Mouse (Mus musculus): ENCODE data around the gene Nup93.

Nup93 gene

DNA sequence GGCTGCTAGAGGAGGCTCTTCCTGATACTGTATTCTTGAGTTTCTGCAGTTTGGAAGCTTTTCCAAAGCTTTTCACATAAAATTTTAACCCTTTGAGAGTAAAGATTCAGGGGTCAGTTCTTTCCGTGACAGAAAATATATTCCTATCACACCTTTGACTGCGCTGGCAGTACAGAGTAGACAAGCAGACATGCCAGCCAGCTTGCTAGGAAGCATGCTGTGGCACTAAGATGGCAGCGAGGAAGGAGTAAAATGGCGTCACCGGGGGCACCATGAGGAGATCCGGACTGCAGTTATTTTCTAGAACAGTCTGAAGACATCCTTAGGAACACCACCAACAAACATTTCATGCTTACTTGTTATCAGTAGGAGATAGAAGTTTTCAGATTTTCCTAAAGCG lies 55.9 kb downstream of the Nup93 start:
- no peak for DNase-seq

DNA sequence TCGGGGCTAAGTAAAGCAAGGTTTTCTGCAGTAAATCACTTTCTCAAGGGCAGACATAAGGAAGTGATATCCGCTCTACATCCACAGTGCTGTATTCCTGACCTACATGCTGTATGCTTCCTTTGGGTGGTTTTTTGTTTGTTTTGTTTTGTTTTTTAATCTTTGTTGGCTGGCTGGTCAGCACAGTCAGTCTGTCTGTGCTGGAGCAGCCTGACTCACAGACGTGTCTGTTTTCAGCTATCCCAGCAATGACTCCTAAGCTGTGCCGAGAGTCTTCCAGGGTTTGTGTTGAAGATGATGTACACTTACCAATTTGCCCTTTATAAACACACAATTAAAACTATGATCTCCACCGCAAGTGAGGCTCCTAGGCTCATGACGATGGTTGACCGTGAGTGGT lies 56.7 kb downstream of the Nup93 start:
- no peak for DNase-seq

DNA sequence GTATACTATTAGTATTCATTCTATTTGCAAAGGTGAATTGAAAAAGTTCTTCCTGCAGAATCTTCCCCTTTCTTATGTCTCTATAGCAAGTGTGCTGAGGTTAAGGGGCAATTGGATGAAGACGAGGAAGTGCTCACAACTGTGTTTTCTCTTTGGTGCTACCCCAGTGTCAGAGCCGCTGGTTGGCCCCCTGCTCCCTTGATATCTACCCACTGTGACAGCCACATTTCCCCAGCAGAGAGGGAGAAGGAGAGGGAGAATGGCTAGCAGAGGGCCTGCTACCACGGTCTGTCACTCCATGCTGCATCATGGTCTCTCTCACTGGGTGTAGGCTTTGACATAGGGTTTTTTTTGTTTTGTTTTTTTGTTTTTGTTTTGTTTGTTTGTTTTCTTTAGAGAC lies 58.2 kb downstream of the Nup93 start:
- no peak for DNase-seq

DNA sequence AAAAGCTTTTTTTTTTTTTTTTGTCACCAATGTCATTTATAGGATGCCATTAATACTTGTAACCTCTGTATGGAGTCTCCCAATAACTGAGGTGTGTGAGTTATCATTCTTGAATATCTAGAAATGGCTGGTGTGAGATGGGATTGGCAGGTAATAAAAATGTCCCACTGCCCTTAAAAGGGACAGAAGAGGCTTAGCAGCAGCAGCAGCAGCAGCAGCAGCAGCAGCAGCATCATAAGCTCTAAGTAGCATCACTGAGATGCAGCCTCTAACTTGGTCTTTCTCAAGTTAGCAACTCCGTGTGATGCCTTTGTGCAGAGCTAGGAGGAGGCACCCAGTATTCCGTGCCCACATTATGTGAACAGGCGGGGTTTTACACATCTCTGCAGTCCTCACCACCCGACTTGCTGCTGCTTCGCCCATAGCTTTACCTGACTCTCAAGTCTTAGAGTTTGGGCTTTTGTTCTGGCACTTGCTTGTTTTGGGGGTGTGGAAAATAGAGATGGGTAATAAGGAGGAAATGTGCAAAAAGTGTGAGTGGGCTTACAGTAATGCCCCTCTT lies 59.0 kb downstream of the Nup93 start:
- DNase-seq = no peak

DNA sequence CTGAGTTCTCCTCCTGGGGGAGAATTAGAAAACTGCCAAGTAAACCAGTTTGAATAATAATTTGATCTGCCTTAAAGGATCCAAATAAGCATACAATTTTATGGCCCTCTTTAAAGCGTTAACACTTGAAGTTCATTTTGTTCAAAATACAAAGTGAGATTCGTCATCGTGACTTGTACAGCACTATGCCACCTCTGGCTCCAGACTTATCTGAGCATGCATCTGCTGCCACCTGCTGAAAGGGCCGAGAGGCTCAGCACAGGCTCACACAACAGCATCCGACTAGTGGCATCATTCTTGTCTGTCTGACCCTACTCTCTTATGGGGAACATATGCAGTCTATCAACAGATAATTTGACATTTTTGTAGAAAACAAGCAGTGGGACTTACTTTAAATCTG lies 59.7 kb downstream of the Nup93 start:
- no peak for DNase-seq

DNA sequence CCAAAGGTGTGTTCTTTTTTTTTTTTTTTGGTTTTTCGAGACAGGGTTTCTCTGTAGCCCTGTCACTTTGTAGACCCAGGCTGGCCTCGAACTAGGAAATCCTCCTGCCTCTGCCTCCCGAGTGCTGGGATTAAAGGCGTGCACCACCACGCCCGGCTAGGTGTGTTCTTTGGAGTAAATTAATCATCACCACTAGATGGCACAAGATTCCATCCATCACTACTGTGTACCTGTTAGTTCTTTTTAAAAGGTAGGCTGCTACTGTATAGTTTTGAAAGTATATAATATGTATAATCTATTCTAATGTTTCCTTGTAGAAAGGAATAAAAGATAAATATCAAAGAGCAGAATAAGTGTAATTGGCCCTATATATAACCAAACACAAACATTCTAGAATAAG lies 63.9 kb downstream of the Nup93 start:
- DNase-seq = no peak

DNA sequence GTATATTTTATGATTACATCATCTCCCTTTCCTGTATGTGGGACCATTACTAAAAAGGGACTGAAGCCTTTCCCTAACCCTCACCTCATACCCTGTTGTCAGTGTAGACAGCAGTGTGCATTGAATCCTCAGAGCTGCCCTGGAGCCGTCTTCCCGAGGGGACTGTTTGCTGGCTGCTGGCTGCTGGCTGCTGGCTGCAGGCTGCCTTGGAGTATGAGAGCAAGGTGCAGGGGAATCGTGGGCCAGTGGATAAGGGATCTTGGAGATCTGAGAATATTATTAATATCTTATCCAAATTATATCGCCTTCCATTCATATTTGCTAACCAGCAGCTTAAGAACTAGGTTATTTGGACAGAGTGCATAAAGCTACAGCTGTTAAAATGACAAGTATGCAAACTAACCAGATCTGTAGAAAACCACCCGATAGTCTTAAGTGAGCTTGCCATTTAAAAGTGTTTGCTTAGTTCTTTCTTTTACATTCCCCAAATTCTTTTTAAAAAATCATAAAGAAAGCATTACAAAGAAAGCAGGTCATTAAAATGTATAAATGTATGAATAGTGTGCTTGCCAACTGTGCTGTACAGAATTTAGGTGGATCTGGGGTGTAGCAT lies 65.7 kb downstream of the Nup93 start:
- DNase-seq = no peak

DNA sequence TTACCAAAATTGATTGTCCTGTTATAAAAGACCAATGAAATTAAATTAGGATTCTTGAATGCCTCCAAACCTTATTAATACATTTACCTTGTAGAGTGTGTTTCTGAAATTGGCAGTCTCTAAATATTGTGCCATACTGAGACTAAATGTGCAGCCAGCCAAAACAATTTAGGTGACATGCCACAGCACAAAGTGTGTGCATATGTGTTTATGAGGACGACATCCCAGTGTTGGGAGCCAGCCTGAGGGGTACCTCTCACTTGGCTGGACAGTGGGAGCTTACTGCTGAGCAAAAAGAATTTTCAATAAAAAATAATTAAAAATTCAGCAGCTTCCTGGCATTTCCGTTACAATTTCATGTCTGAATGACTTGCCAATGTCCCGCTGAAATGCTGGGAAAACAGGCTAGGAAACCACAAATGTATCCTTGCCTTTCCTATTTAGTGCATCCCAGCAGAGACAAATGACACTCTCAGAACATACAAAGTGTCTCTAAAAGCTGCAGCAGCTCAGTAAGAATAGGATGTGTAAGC lies 68.2 kb downstream of the Nup93 start:
- peak; percentile 28 for DNase-seq

DNA sequence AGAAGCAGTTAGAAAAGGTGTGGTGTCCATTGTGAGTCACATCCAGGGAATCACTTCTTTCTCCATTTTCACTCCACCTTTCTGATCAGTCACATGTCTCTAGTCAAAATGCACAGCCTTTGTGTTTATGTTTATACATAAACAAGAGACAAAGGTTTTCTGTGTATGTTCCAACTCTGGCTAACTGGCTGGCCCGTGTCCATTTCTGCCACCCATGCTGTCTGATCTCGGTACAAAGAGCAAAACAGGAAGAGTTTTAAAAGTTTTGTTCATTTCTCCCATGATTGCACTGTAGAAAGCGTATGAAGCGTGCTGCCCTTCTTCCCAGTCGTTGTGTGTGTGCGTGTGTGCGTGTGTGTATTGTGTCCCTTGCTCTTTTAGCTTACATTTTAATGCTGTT lies 69.8 kb downstream of the Nup93 start:
- DNase-seq = no peak

DNA sequence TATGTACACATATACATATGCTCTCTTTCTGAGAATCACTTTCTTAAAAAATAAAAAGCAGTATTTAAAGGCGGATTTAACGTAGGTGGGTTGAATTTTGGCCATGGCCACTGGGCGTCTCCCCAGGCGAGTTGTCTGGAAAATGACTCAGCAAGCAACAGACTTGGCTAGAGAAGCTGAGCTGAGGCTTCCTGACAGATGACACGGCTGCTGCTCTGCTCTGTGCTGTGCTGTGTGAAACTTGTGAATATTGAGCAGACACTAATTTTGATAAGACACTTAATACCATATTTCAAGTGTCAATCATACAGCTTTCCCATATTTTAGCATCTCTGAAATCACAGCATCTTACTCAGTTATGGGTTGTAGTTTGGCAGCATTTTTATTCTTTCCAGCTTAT lies 76.2 kb downstream of the Nup93 start:
- no peak for DNase-seq

DNA sequence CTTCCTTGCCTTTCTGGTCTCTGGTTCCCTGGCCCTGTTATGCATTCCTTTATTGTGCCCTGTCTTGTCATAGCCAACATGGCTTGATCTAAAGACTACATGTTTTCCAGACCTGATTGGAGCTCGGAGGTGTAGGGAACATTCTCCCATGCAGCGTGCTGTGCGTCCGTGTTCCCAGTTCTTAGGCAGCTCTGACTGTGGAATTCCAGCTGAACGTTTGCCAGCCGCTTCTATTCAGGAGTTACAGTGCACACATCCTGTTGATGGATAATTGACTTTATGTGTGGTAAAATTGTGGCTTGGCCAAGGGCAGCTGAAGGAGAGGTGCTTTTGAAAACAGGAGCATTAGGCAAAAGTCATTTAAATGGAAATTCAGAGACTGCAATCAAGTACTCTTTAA lies 77.7 kb downstream of the Nup93 start:
- DNase-seq = no peak

DNA sequence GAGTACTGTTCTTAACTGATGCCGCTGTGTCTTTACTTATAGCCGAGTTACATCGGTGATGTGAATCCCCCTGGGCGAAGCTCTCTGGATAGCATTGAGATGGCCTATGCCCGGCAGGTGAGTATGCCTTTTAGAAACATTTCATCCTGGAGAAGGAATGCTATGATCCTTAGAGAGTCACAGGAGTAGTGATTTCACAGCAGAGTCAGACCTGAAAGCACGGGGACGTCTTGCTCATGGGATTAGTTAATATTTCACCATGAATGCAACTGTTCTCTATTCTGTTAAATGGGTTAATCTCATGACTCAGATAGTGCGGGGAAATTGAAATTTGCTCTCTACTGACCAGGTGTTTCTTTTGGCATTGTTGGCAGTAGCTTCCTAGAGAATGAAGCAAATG lies 78.3 kb downstream of the Nup93 start:
- DNase-seq = no peak

DNA sequence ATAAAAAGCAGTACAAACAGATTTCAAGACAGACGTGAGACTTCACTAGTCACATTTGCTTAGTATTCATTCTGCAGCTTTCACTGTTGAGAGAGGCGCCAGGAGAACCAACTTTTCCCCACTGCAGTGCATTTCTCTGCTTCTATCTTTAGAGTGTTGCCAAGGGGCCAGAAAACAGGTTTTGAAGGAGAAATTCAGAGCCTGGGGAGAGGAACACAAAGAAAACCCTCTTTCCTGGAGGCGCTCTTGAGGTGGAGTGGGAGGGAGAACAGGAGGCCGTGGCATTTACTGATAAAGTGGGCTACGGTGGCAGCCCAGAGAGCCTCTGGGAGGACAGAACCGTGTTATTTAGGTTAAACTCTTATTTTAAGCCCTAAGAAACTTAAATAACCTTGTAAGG lies 81.3 kb downstream of the Nup93 start:
- no peak for DNase-seq

DNA sequence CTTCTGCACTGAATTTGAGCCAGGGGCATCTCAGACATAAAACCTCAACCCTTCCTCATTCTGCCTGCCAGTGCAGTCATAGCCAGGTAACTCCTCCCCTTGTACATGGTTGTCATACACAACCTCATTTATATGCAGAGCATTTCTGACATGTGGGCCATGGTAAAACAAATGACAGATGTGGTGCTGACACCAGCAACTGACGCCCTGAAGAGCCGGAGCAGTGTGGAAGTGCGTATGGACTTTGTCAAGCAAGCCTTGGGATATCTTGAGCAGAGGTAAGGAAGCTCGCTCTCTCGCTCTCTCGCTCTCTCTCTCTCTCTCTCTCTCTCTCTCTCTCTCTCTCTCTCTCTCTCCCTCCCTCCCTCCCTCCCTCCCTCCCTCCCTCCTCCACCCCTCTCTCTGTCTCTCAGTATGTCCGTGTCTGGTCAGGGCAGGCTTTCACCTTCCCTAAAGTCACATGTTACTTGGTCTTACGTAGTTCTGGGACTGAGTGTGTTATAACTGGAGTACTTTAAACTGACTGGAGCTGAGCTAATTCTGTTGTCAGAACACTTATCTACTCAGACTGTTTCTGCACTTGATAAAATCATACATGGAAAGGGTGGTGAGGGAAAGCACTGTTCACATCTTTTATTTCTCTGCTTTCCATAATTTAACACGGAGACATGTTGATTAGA lies 82.1 kb downstream of the Nup93 start:
- DNase-seq = no peak

DNA sequence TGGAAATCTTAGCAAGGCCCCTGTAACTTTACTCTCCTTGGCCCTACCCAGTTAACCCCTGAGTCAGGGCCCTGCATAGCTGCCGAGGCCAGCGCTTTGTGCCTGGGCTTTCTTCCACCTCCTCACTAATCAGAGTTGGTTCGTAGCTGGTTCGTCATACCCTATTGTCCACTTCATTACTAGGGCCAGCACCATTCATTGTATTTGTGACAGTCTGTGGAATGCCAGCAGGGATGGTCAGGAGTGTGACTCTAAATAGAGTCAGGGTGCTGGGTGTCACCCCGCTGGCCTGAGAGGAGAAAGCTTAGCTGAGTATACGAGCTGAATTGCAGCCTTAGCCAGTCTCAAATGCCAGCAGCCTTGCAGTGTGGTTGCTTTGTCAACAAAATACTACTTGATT lies 82.7 kb downstream of the Nup93 start:
- no peak for DNase-seq

DNA sequence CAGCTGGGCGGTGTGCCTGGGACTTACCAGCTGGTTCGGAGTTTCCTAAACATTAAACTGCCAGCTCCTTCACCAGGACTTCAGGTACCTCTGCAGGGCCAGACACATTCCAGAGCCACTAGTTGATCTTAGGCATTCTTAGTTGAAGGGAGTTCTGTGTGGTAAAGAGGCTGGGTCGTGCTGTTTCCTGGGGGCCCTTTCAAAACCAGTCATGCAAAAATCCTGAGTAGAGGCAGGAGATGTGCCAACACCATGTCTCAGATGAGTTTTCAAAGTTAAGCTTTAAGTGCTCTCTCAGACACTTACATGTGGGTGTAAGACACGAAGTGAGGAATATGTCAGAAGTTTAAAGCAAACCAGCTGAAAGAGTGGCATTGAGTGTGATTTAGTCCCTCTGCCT lies 86.4 kb downstream of the Nup93 start:
- DNase-seq = no peak

DNA sequence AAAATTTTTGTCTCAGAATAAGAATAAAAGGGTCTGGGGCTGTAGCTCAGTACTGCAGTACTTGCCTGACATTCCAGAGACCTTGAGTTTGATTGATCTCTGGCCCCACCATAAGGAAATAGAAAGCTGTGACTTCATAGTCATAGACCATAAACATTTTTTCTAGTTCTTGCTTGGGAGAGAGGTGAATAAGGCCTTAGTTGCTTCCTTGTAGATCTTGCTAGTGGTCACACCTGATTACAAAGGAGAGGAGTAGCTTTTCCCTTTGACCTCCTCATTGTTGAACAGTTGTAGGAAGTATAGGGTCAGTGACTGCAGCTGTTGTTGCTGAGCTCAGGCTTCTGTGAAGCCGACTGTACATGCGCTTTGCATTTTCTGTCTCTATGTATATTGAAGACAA lies 90.0 kb downstream of the Nup93 start:
- no peak for DNase-seq

DNA sequence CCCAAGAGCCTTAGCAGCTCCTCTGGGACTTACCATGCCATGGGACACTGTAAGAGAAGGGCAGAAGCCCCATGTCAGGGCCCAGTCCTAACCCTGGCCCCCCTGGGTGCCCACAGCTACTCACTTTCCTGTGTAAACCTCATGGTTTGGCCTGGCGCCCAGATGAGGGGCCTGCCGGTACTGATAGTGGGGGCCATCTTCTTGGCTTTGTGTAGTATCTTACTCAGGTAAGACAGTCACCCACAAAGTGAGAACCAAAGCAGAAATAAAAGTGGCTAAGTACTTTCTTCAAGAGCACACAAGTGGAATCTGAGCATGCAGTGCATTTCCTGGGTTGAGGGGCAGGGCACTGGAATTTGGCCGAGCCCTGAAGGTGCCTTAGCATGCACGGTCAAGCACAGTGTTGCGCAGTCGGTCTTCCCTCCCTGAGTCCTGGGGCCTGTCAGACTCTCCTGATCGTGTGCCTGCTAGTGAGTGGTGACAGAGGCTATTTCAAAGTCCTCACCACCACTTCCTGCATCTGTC lies 92.7 kb downstream of the Nup93 start:
- no peak for DNase-seq

DNA sequence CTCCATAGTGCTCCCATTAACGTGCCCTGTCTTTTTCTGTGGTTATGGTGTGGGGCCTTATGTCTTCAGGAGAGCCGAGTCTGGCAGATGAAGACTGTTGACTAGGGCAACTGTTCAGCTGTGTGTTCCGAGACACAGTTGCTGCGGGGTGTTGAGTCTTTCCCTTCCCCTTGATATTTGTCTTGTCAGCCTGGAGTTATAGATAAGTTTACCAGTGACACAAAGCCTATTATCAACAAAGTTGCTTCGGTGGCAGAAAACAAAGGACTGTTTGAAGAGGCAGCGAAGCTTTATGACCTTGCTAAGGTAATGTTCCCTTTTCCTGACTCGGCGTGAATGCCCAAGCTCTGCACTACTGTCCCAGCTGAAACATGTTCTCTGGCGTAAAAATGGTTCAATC lies 93.3 kb downstream of the Nup93 start:
- no peak for DNase-seq

DNA sequence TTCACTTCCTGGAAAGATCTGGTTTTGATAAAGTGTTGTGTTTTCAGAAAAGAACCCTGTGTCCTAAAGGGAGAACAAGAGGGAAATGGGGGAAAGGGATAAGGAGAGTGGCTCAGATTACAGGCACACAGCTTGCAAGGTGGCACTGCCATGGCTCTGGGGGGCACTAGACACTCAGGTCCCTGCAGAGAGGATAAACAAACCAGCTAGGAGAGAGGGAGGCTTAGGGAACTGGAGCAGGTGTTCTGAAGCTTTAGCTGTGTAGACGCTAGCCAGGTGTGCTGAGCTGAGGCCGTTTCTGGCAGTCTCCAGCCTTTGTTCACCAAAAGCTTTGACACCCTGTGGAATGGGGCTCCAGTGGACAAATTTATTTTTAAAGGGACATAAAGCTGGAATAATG lies 99.7 kb downstream of the Nup93 start:
- no peak for DNase-seq

DNA sequence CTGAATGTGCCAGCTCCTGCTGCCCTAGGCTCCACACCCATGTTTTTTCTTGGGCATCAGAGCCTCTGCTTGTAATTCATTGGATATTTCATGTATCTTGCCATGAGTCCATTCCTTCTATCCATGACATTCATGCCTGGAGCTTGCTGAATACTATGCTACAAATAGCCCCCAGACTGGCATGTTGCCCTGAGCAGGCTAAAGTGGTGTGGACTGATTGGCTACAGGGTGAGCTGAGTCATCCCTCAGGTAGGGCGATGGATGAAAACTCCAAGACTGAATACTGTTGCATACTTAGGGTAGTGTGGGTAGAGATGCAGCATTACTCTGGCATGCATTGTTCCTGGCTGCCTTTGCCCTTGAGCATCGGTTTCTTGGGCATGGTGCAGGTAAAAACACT lies 102.9 kb downstream of the Nup93 start:
- DNase-seq = no peak

DNA sequence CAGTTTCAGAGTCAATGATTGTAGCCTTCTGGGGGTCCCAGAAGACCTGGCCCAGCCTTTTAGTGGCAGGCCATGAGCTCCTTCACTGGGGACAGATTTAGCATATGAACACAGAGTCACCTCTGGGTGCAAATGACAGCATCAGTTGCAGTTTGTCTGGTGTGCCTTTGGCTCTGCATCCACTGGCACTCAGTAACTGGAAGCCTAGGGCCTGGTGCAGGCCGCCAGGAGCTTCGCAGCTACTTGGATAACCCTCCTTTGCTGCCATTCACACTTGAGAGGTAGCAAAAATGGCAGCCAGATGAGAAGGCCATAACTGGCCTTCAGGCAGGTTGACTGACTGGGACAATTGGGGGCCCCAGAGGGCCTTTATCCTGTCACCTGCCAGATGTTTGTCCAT lies 103.3 kb downstream of the Nup93 start:
- no peak for DNase-seq

DNA sequence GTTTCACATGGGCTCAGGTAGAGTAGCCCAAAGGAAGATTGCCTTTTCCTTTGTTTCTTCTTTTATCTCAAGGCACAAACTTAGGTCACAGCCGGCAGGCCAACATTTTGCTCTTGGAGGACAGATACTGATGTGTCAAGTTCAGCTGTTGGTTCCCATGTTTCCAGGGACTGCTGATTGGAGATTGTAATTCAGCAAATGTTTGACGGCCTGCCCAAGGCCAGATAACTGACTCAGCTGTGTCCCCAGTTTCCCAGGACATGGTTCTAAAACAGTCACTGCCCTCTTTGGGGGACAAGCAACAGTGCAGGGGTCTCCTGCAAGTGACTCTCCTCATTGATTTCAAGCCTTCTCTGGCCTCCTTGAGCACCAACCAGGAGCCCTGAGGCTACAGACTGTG lies 105.7 kb downstream of the Nup93 start:
- no peak for DNase-seq

DNA sequence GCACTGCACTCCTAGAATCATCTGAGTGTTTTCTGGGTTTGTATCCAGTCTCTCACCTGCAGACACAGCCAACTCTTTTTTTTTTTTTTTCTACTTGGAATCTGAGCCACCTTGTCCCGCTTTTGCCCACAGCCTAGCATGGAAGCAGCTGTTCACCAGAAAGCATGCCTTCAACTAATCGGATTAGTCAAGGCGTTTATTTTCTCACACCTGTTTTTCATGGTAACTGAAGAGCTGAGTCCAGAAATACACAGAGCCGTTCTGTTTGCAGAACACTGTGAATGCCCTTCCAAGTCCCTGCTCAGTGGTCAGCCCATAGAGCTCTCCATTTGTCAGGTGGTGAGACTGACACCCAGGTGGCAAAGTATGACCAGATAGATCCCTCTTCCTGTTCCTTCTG lies 107.7 kb downstream of the Nup93 start:
- DNase-seq = no peak

DNA sequence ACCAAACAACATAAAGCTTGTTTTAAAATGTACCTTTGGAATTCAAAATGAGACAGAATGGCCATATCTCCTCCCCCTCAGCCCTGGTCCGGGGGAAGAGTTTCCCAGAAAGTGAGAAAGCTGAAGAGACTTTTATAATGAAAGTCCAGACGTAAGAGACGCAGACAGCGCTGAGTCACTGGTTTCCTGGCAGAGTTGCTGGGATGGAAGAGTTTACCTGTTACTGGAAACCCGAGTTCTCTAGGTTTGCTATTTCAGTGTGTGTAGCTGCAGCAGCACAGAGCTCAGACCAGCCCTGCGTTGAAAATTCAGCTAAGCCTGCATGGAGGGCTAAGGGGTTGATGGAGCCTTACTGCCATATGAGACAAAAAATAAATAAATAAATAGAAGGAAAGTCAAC lies 108.7 kb downstream of the Nup93 start:
- no peak for DNase-seq

Data from cerebellum, adult 9-11 months (tissue).